Mouse (Mus musculus): ENCODE measurements around the gene Tbca. TPM values are rescaled to one million over a fixed set of nuclear protein-coding genes. Genes with fewer than 3 reads are reported as not detected.

Tbca gene
- polyA plus RNA-seq (2017; shearing (Covaris generic)), result 100 to 1,000 TPM; 226 to 240 TPM

GRCm38 (mm10) chr13:94788771-94789649 lies at the start of gene Tbca:
Tbca (plus strand) TSS chr13:94788910.

DNA sequence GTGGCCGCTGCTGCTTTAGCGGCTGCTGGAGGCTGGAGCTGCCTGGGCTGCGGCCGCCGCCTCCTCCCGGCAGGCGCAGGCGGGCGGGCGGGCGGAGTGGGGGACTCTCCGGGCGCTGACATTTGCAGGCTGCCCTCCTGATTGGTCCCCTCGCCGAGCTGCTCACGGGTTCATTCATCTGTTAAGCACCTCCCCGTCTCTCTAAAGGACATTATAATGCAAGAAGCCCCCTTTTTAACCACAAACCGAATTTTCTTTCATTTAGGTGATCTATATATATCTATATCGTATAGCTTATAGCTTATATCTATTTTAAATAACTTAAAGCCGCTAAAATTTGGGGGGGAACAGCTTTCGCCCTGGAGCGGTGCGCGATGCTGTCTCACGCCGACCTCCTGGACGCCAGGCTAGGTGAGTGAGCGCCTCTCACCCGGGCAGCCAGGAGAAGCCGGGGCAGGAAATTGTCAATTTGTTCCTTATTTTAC lies 86.7 kb downstream of the Tbca start, which contains the start of gene Otp:
Gene Otp, plus strand, starts transcription at position 207 of the 485 bp plus-strand sequence.

Other genes starting within 250 kb of the Tbca start
- gene Otp, start 86.7 kb downstream of the Tbca start, polyA plus RNA-seq (2017; shearing (Covaris generic)), result not detected
- gene Wdr41, start 187.4 kb downstream of the Tbca start, polyA plus RNA-seq (2017; shearing (Covaris generic)), result 10 to 100 TPM; 20.7 to 26.8 TPM